Mouse (Mus musculus): ENCODE measurements at regions not wholly inside any gene's neighbourhood (a gene's known extent, or its start where the extent isn't known, plus 50 kb on each side); places are given as distances from the start of the nearest gene placed in this dataset.

DNA sequence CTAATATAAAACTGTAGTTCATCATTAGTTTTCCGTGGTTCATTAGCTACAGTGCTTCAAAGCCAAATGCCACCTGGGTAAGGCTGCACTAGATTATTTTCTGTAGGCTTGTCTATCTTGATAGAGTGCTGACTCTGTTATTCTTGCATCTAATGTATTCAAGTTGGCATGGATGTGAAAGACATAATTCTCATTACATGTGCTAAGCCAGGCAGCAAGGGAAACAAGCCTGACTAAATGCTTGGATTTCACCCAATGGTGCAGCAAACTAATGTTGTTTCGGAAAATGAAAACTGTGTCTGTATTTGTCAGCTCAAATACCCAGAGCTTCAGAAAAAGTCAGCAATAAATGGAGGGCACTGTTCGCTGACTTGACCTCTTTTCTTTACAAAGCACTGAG lies 114.3 kb downstream of the Nup35 start:
- TF ChIP-seq POLR2A (IDR thresholded peaks at IDR 0.05; ENCODE audit: low read depth, low read length) (no peak), CTCF (IDR thresholded peaks at IDR 0.05; ENCODE audit: borderline replicate concordance, insufficient read depth, low read length) (no peak)

Measured in embryonic fibroblast, embryonic 13.5 days (primary cell).